Mouse (Mus musculus) brain, embryonic 18.5 days (tissue): ENCODE data around the gene Fbxo2.

ENCODE experiments used
- DNase-seq: peaks from one replicate; pipeline ENCODE4 v3.0.0-alpha.2; 2012; ENCODE audit warnings: low read depth, low spot score

Gene Fbxo2

GRCm38 (mm10) chr4:148143721-148144120 is 16.7 kb upstream of the Fbxo2 start:
- DNase-seq: no peak

GRCm38 (mm10) chr4:148147714-148148113 is 12.7 kb upstream of the Fbxo2 start:
- no peak for DNase-seq

- DNase-seq: no peak
These were observed 10.9 kb upstream of the Fbxo2 start for GRCm38 (mm10) chr4:148149540-148149939.

- DNase-seq: no peak
These were observed 10.2 kb upstream of the Fbxo2 start for GRCm38 (mm10) chr4:148150242-148150641.

GRCm38 (mm10) chr4:148150953-148151266 is 9.5 kb upstream of the Fbxo2 start:
- no peak for DNase-seq

- DNase-seq: peak; percentile 77
These were observed 8.9 kb upstream of the Fbxo2 start, which contains the start of gene Fbxo6 for GRCm38 (mm10) chr4:148151267-148152168. Gene Fbxo6 (minus strand): TSS chr4:148152140.

- DNase-seq: no peak
These were observed 7.9 kb upstream of the Fbxo2 start for GRCm38 (mm10) chr4:148152547-148152946.

GRCm38 (mm10) chr4:148154006-148154405 is 6.4 kb upstream of the Fbxo2 start:
- DNase-seq: no peak

GRCm38 (mm10) chr4:148154982-148155381 is 5.4 kb upstream of the Fbxo2 start:
- no peak for DNase-seq

- DNase-seq: no peak
These were observed 1.7 kb upstream of the Fbxo2 start for GRCm38 (mm10) chr4:148158436-148159348.

- peak; percentile 89 for DNase-seq
These were observed 631 bp upstream of the Fbxo2 start for GRCm38 (mm10) chr4:148159544-148160435.

- DNase-seq: no peak
These were observed 3.6 kb downstream of the Fbxo2 start for GRCm38 (mm10) chr4:148164002-148164439.

- no peak for DNase-seq
These were observed 4.0 kb downstream of the Fbxo2 start for GRCm38 (mm10) chr4:148164461-148164860.

GRCm38 (mm10) chr4:148165551-148165950 is 5.1 kb downstream of the Fbxo2 start:
- DNase-seq: no peak

- DNase-seq: no peak
These were observed 6.0 kb downstream of the Fbxo2 start for GRCm38 (mm10) chr4:148166431-148166830.

- no peak for DNase-seq
These were observed 6.6 kb downstream of the Fbxo2 start for GRCm38 (mm10) chr4:148166986-148167385.

GRCm38 (mm10) chr4:148168287-148168686 is 7.9 kb downstream of the Fbxo2 start:
- DNase-seq: no peak

- DNase-seq: no peak
These were observed 9.2 kb downstream of the Fbxo2 start for GRCm38 (mm10) chr4:148169586-148169985.

- DNase-seq: no peak
These were observed 10.4 kb downstream of the Fbxo2 start for GRCm38 (mm10) chr4:148170842-148171241.

GRCm38 (mm10) chr4:148171261-148171660 is 10.8 kb downstream of the Fbxo2 start:
- no peak for DNase-seq

- no peak for DNase-seq
These were observed 13.5 kb downstream of the Fbxo2 start for GRCm38 (mm10) chr4:148173811-148174494.
